Mouse (Mus musculus) bone marrow macrophage, adult 2 months (primary cell): Measurements from ENCODE around the gene Platr17.

Experiments used
- CTCF ChIP-seq: IDR thresholded peaks from 2 replicates; pipeline ENCODE4 v1.5.1; 2012; ENCODE audit warnings: low read depth, mild to moderate bottlenecking, low read length, moderate library complexity
- POLR2A ChIP-seq: IDR thresholded peaks from 2 replicates; pipeline ENCODE4 v1.6.1; 2012; ENCODE audit warnings: mild to moderate bottlenecking, low read depth, low read length, borderline replicate concordance

- TF ChIP-seq POLR2A (no peak), CTCF (no peak)
These were observed 36.4 kb downstream of the Platr17 start for GRCm38 (mm10) chr17:33941381-33941780.
